Mouse (Mus musculus) liver, embryonic 14.5 days (tissue): ENCODE measurements at regions not wholly inside any gene's neighbourhood (a gene's known extent, or its start where the extent isn't known, plus 50 kb on each side); places are given as distances from the start of the nearest gene placed in this dataset.
"Not testable (repeated sequence)": the region's sequence is repeated elsewhere in the genome, so short reads cannot be mapped to it uniquely, and the experiment has no call there.

Source experiments
- ATAC-seq: fragments of 200-750 bp; cut with Nextera tagmentation; 2 replicates; pipeline ENCODE4 v1.8.0; 2017; ENCODE audit warnings: moderate number of reproducible peaks, mild to moderate bottlenecking, moderate library complexity; ENCODE audit not compliant: insufficient read depth
- DNase-seq, 3 experiments: peaks; one replicate each; pipeline ENCODE4 v3.0.0-alpha.2; 2012 to 2013; ENCODE audit warnings: low read depth in 3 of 3, low spot score in 3 of 3
- H3K27ac ChIP-seq: fragments of 300-500 bp; sonication (generic); 2 replicates; pipeline ENCODE4 v1.5.1; 2014; ENCODE audit warnings: moderate library complexity, mild to moderate bottlenecking, control low read depth, inconsistent platforms
- H3K27me3 ChIP-seq: fragments of 300-500 bp; sonication (generic); 2 replicates; pipeline ENCODE4 v1.6.1; 2014; ENCODE audit warnings: mild to moderate bottlenecking, low read length, moderate library complexity; ENCODE audit not compliant: control insufficient read depth, insufficient read depth
- H3K36me3 ChIP-seq: fragments of 300-500 bp; sonication (generic); replicated peaks from 2 replicates; pipeline ENCODE4 v1.6.1; 2014; ENCODE audit warnings: low read depth; ENCODE audit not compliant: control insufficient read depth, insufficient read depth
- H3K4me1 ChIP-seq, 2 experiments: fragments of 200-500 bp in 1 of 2; fragments of 300-500 bp in 1 of 2; sonication (generic) in 1 of 2; replicated peaks; 2 replicates each; pipeline ENCODE4 v1.6.1; 2012 to 2014; ENCODE audit warnings: antibody characterized with exemption in 1 of 2, inconsistent platforms in 1 of 2, low read length in 1 of 2; ENCODE audit not compliant: control insufficient read depth in 2 of 2, insufficient read depth in 2 of 2
- H3K4me2 ChIP-seq: fragments of 300-500 bp; sonication (generic); 2 replicates; pipeline ENCODE4 v1.6.1; 2014; ENCODE audit warnings: low read depth, mild to moderate bottlenecking, control low read depth, moderate library complexity
- H3K4me3 ChIP-seq, 2 experiments: fragments of 200-500 bp in 1 of 2; fragments of 300-500 bp in 1 of 2; sonication (generic) in 1 of 2; 2 replicates each; pipeline ENCODE4 v1.5.1; 2012 to 2014; ENCODE audit warnings: low read depth in 2 of 2, low read length in 2 of 2, mild to moderate bottlenecking in 2 of 2, control low read depth in 1 of 2, inconsistent platforms in 1 of 2, moderate library complexity in 1 of 2; ENCODE audit not compliant: insufficient read depth in 1 of 2
- H3K9ac ChIP-seq: fragments of 300-500 bp; sonication (generic); replicated peaks from 2 replicates; pipeline ENCODE4 v1.6.1; 2014; ENCODE audit warnings: mild to moderate bottlenecking, control low read depth, moderate library complexity
- H3K9me3 ChIP-seq: fragments of 300-500 bp; sonication (generic); 2 replicates; pipeline ENCODE4 v1.6.1; 2016; ENCODE audit warnings: low read length, mixed read lengths; ENCODE audit not compliant: control insufficient read depth
- CTCF ChIP-seq: IDR thresholded peaks from 2 replicates; pipeline ENCODE4 v1.5.1; 2016; ENCODE audit warnings: antibody characterized with exemption, low read depth, control low read depth
- EP300 ChIP-seq: IDR thresholded peaks from 2 replicates; pipeline ENCODE4 v1.6.1; 2016; ENCODE audit warnings: antibody characterized with exemption, low read depth
- WGBS: fragments of 180-500 bp; shearing (Covaris S2); extraction: QIAGEN DNeasy Blood & Tissue Kit; methylation state at CpG from one replicate; pipeline ENCODE4 v1.1.7; 2014; ENCODE audit not compliant: insufficient replicate concordance; 5-methylcytosine and 5-hydroxymethylcytosine counted together

DNA sequence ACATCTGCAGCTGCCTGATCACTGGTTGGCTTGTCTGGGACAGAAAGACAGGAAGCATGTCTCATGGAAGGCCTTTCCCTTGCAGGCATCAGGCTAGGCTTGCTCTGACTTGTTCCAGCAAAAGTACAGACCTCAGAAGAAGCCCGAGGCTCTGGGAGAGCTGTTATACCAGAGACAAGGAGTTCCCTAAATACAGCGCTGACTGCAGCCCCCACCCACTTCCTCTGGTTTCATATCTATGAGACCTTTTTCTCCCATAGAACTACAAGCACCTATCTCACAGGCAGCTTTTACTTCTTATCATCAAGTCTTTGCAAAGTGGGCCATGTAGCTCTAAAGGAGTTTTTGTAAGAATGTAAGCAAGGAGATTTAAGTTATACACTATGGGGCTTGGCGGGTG is 312.2 kb upstream of the Vmn1r3 start:
- peak; percentile 66 for ATAC-seq

DNA sequence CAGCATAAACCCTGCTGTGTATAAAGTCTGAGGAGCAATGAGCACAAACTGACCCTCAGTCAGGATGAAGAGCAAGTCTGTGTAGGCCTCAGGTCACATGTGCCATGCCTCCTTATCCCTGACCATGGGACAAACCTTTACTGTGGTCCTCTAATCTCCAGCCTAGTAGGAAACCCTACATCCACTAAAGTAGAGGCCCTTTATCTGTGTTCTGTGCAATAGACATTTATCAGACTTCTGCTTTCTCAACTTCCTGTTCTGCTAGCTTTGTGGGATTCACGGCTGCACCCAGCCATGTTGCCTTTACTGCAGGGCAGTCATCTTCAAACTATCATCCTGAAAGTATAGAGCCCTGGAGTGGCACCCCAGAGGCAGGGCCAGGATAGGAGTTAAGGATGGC is 310.8 kb upstream of the Vmn1r3 start:
- H3K9me3 ChIP-seq, DNase-seq, H3K4me1 ChIP-seq, H3K27me3 ChIP-seq, H3K36me3 ChIP-seq, H3K4me2 ChIP-seq, H3K9ac ChIP-seq, H3K27ac ChIP-seq, H3K4me3 ChIP-seq: not testable (repeated sequence)
- WGBS: 16% methylated on average over 1 of the region's 1 CpGs
- 0 out of 2 replicates have a peak, but pooled peaks have one; percentile 28 for ATAC-seq

More for the DNA sequence above, 312.2 kb upstream of the Vmn1r3 start:
- H3K4me1 ChIP-seq, H3K9me3 ChIP-seq, DNase-seq, H3K4me2 ChIP-seq, H3K27ac ChIP-seq, H3K36me3 ChIP-seq, H3K27me3 ChIP-seq, H3K9ac ChIP-seq, H3K4me3 ChIP-seq: not testable (repeated sequence)
- no CpG with 5 or more reads among the region's 3 CpGs for WGBS

DNA sequence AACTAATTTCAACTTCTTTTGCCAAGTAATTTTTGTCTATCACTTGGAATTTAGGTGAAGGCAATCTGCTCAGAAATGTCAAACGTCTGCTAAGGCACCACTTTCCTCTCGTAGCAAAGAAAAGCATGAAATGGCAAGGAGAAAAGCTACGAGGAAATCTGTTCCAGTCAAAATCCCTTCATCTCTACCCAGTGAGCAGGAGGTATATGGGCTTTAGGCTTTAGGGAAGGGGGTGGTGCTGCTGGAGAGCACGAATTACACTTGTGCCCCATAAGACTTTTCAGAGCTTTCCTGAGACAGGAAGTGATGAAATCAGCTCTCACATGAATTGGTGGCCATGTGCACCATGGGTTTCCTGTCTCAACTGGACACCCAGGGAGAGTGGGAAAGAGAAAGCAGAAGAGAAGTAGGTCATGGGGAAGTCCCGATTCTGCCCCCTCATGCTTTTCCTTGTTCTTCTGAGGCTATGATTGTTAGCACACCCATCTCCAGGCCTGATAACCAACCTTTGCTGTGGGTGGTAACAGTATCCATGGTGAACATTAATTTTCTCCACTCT is 309.0 kb upstream of the Vmn1r3 start:
- not testable (repeated sequence) for H3K9me3 ChIP-seq, DNase-seq, H3K4me1 ChIP-seq, H3K4me3 ChIP-seq, H3K9ac ChIP-seq, H3K36me3 ChIP-seq, H3K27me3 ChIP-seq, H3K27ac ChIP-seq, H3K4me2 ChIP-seq
- WGBS: no CpG with 5 or more reads among the region's 5 CpGs
- peak; percentile 29; the same call in 1 of the 2 replicates for ATAC-seq

DNA sequence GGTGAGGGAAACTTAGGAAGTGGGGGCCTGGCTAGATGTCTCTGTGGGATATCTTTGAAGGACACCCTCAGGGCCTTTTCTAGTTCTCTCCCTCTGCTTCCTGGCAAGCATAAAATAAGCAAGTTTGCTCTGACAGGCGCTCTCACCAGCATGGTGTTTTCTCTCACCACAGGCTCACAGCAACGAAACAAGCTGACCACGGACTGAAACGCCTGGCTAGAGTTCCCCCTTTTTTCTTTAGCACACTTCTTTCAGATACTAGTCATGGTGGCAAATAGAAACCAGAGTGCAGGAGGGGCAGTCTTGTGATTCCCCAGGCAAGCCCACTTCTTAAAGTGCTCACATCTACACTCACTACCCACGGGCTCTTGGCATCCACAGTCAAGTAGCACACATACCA is 305.7 kb upstream of the Vmn1r3 start:
- DNase-seq, H3K4me3 ChIP-seq, H3K27me3 ChIP-seq, H3K9me3 ChIP-seq, H3K4me2 ChIP-seq, H3K36me3 ChIP-seq, H3K27ac ChIP-seq, ATAC-seq, H3K9ac ChIP-seq, H3K4me1 ChIP-seq: not testable (repeated sequence)
- no CpG with 5 or more reads among the region's 5 CpGs for WGBS

DNA sequence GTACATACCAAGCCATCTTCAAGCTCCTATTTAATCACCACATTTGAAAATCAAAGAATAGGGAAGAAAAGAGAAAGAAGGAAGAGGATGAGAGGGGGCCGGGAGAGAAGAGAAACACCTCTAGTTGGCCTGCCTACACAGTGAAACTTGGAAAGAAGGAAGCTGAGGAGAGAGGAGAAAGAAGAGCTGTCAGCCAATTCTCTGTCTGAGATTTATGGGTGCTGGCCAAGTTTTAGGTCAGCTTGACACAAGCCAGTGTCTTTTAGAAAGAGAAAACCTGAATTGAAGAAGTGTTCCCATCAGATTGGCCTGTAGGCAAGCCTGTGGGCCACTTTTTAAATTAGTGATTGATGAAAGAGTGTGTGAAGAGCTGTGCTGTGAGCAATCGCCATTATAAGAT is 296.9 kb upstream of the Vmn1r3 start:
- WGBS: 63% methylated on average over 2 of the region's 2 CpGs
- no peak for ATAC-seq
- no peaks in the 10 kb centered on the region for H3K9me3 ChIP-seq

DNA sequence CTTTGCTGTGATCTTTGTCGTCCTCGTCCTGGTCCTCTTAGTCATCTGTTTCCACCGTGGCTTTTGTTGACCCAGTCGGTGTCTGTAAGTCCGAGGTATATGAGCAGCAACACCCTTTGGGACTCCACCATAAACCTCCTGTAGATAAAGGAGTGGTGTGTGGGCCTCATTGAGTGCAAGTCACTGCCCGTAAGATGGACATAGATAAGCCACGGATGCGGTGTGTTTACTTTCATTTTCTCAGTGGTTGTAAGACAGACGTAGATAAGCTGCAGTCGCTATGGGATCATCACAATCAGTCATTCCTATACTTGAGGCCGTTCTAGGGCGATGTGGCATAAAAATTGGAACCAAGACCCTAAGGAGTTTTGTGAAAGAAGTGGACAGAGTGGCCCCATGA is 271.6 kb upstream of the Vmn1r3 start:
- no peak for ATAC-seq
- Histone ChIP-seq H3K27ac (no peak overlapping the region), H3K9ac (no peak overlapping the region), H3K27me3 (no peaks in the 10 kb centered on the region), H3K4me2 (no peak overlapping the region), H3K36me3 (no peaks in the 10 kb centered on the region), H3K9me3 (no peaks in the 10 kb centered on the region), H3K4me3 (no peak overlapping the region), H3K4me1 (no peaks in the 10 kb centered on the region)
- 75% methylated on average over 12 of the region's 12 CpGs for WGBS
- DNase-seq: no peak
- TF ChIP-seq CTCF (no peak), EP300 (no peak)

More for the DNA sequence above, 296.9 kb upstream of the Vmn1r3 start:
- no peak for DNase-seq
- TF ChIP-seq EP300: no peak
- TF ChIP-seq CTCF: no peak
- Histone ChIP-seq H3K4me3 (no peak overlapping the region), H3K4me2 (no peak overlapping the region), H3K27ac (no peak overlapping the region), H3K27me3 (no peaks in the 10 kb centered on the region), H3K36me3 (no peaks in the 10 kb centered on the region), H3K4me1 (no peaks in the 10 kb centered on the region), H3K9ac (no peak overlapping the region)

DNA sequence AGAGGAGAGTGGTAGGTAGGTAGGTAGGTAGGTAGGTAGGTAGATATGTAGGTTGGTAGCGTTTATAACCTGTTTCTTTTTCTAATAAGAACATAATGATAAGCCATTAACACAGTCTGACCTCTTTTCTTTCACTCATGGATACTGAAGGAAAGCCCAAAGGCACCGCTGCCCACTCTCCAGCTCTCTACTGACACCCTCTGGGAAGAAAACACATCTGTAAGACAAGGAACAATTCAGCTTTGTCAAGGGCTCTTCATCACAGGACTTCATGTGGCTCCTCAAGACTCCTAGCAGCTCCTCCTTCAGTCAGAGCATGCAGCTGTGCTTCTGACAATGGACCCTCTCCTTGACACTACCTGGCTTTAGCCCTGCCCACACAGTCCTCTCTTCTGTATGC is 252.2 kb upstream of the Vmn1r3 start:
- 65% methylated on average over 2 of the region's 2 CpGs for WGBS
- H3K27ac ChIP-seq, DNase-seq, H3K9ac ChIP-seq, H3K27me3 ChIP-seq, H3K4me1 ChIP-seq, H3K4me3 ChIP-seq, H3K4me2 ChIP-seq, ATAC-seq, H3K36me3 ChIP-seq, H3K9me3 ChIP-seq: not testable (repeated sequence)
